Mouse (Mus musculus) adipocyte (in vitro differentiated cells): ENCODE data around the gene Sfxn5.
A peak's percentile ranks its signal among the peaks of the same experiment; 100 is the strongest.

Source experiments
- DNase-seq: peaks from one replicate; pipeline ENCODE4 v3.0.0-alpha.2; 2016; ENCODE audit warnings: low spot score

Sfxn5 gene

GRCm38 (mm10) chr6:85288193-85288857, 44.9 kb downstream of the Sfxn5 start:
- DNase-seq: no peak

GRCm38 (mm10) chr6:85286283-85287047, 46.8 kb downstream of the Sfxn5 start:
- no peak for DNase-seq

- DNase-seq: no peak
These were observed 52.4 kb downstream of the Sfxn5 start for GRCm38 (mm10) chr6:85280871-85281270.

- no peak for DNase-seq
These were observed 56.7 kb downstream of the Sfxn5 start for GRCm38 (mm10) chr6:85276571-85276970.

GRCm38 (mm10) chr6:85272436-85272835, 60.8 kb downstream of the Sfxn5 start:
- no peak for DNase-seq

GRCm38 (mm10) chr6:85266060-85266459, 67.2 kb downstream of the Sfxn5 start:
- no peak for DNase-seq

- no peak for DNase-seq
These were observed 68.2 kb downstream of the Sfxn5 start for GRCm38 (mm10) chr6:85264982-85265518.

GRCm38 (mm10) chr6:85262865-85263515, 70.2 kb downstream of the Sfxn5 start:
- DNase-seq: peak; percentile 79

- no peak for DNase-seq
These were observed 74.1 kb downstream of the Sfxn5 start for GRCm38 (mm10) chr6:85259094-85259630.

- DNase-seq: no peak
These were observed 77.6 kb downstream of the Sfxn5 start for GRCm38 (mm10) chr6:85255578-85255977.

- DNase-seq: peak; percentile 48
These were observed 79.2 kb downstream of the Sfxn5 start for GRCm38 (mm10) chr6:85253994-85254541.

- DNase-seq: no peak
These were observed 79.9 kb downstream of the Sfxn5 start for GRCm38 (mm10) chr6:85253275-85253674.

- no peak for DNase-seq
These were observed 80.8 kb downstream of the Sfxn5 start for GRCm38 (mm10) chr6:85252251-85253058.

- peak; percentile 42 for DNase-seq
These were observed 82.4 kb downstream of the Sfxn5 start for GRCm38 (mm10) chr6:85250811-85251241.

- no peak for DNase-seq
These were observed 83.4 kb downstream of the Sfxn5 start for GRCm38 (mm10) chr6:85249821-85250220.

GRCm38 (mm10) chr6:85239044-85239489, 94.2 kb downstream of the Sfxn5 start:
- DNase-seq: peak; percentile 71

- DNase-seq: no peak
These were observed 95.5 kb downstream of the Sfxn5 start for GRCm38 (mm10) chr6:85237595-85238337.

- peak; percentile 22 for DNase-seq
These were observed 96.2 kb downstream of the Sfxn5 start for GRCm38 (mm10) chr6:85237001-85237400.

- no peak for DNase-seq
These were observed 98.4 kb downstream of the Sfxn5 start for GRCm38 (mm10) chr6:85234796-85235195.
